Mouse (Mus musculus) mesoderm, embryonic 11.5 days (tissue): Measurements from ENCODE around the gene Gm20388.

Source experiments
- DNase-seq: peaks from one replicate; pipeline ENCODE4 v3.0.0-alpha.2; 2012; ENCODE audit warnings: low read depth, low spot score

Gene Gm20388

DNA sequence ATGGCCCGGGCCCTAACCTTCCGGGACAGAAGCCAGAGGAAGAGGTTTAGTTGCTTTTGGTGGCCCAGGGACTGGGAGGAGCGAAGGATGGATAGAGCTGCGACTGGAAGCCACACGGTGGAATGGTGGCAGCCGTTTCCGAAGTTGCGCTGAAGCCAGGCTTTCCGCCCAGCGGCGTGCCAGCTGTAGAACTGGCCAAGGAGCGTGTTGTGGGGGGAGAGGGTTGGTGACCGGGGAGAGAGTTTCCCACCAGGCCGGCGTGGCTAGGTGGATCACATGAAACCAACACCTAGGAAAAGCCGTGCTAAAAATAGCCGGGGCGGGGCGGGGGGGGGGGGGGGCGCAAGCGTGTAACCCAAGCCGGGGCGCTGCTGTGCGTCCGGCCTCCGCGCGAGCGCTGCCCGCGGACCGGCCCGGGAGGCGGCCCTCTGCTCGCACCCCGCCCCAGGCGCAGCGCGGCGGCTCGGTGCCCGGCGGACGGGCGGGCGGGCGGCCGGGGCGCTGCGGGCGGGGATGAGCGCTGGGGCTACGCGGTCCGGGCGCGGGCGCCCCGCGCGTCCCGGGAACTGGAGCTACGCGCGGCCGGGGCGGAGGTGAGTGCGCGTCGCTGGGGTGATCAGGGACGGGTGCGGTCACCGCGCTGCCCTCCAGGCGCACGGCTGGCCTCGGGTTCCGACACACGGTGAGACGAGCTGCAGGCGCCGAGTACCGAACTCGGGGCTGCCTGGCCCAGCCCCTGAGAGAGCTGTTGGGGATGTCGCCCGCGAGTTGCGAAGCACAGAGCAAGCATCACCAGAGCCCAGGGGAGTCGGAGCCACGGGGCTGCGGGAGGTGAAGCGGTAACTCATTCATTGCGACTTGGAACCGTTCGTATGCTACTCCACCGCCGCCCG lies 2319.4 kb downstream of the Gm20388 start:
- no peak for DNase-seq

DNA sequence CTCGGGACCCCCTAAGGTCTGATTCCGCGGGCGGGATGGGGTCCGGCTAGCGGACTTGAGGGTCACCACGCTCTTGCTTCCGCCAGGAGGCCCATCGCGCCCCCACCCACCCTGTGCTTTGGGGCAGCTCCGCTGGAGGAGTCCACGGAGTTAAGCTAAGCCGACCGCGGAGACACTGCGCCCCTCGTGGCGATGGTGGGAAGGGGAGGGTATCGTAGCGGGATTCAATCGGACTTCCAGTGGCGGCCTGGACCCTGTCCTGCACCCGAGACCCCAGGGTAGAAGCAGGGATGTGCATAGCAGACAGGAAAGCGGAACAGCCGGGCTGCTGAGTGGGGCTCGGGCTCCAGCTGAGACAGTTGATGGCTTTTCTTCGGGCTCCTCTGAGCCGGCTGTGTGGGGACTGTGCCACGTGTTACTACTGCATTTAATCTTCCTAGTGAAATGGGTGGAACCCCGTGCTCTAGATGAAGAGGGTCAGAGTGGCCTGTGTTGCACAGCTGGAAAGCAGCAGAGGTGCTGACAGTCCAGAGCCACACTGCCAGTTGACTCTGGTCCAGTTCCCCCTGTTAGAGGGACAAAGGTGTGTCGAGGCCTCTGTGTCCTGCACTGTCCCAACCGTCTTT lies 2320.2 kb downstream of the Gm20388 start:
- peak; percentile 86 for DNase-seq

DNA sequence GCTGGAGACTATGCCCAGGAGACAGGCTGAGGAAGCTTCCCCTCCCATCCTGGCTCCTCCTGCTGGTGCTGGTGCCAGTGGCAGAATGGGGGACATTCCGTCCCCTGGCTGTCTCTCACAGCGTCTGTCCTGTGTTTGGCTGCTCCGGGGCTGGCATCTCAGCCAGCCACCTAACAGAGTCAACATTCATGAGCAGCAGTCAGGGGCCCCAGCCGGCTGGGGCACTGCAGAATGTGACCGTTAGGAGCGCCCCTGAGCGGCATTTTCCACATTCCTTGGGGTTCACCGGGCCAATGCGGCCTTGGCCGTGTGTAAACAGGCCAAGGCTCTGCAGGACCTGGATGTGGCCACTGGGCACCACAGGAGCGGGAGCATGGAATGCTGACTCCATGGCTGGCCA lies 2323.4 kb downstream of the Gm20388 start:
- peak; percentile 82 for DNase-seq

DNA sequence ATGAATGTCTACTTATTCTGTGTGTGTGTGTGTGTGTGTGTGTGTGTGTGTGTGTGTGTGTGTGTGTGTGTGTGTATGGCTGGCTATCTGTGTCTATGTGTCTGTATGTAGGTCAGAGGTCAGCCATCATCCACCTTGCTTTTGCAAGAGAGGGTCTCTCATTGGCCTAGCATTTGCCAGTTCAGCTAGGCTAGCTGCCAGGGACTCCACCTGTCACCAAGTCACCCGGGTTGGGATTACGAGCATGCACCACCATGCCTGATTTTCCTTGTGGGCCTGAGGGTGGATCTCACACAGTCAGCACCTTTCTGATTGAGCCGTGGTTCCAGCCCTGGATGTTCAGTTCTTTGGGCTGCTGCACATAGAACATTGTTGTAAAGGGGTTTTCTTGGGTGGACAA lies 2325.9 kb downstream of the Gm20388 start:
- DNase-seq: no peak

- no peak for DNase-seq
Measured at GRCm38 (mm10) chr8:122238225-122238624, 2327.6 kb downstream of the Gm20388 start.

DNA sequence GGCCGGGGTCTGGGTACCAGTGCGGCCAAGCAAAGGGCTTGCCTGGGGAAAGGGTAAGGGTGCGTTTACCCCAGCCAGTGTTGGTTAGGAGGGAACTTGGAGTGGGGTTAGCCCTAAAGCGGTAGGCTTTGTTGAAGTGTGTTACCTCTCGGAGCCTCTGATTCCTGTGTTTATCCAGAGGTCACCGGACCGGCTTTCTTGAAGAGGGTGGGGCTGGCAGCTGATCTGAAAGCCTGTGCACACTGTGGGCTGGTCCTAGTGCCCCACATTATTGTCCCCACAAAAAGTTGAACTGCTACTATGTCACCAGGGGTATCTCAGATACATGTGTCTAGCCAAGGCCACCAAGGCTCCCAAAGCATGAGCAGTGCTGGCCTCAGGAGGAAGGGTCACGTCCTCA lies 2328.1 kb downstream of the Gm20388 start:
- DNase-seq: no peak

DNA sequence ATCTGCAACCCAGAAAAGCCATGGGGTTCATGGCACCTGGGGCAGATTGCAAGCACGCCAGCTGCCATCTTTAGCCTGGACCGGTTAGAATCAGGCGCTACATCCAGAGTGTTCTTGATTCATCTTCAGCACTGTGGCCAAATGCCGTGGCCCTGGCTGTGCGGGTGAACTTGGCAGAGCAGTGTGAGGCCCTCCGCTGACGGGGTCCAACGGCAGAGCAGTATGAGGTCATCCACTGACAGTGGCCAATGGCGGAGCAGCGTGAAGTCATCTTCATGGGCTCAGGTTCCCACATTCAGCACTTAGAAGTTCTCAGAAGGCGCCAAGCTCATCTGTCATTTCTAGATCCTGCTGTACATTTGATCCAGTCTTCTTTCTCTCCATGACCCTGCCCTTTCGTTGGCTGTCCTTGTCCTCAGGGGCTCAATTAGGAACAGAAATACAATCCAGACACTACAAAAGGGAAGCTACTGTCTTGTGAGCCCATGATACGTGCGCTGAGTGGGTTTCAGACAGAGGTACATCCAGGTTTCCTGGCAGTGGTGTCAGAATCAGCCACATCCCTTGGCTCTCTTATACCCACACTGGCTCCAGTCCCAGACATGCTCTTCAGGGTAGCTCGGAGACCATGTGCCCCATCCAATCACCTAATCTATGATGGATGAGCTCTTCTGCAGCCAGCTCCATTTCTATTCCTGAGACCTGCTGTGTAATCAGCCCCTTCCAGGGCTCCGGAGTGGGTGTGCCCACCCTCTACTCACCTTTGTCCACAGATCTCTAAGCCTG lies 2329.8 kb downstream of the Gm20388 start:
- DNase-seq: no peak

- DNase-seq: no peak
Measured at GRCm38 (mm10) chr8:122243310-122243709, 2332.7 kb downstream of the Gm20388 start.

DNA sequence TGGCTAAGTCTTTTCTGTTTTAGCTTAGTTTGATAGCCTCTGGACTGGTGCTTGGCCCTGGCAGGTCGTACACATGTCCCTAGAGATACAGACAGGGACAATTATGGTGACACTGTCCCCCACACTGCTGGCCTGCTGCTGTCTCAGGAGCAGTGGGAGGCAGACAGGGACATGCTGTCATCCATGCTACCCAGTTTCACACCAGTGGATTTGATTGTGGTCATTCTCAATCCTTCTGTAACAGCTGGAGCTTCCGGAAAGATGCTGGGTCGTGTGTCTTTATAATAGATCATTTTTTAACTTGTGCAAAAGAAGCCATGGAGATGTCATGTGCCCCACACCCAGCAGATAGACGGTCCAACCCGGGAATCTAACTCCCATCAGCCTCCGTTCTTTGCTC lies 2334.5 kb downstream of the Gm20388 start:
- DNase-seq: no peak

- DNase-seq: no peak
Measured at GRCm38 (mm10) chr8:122246257-122247211, 2335.9 kb downstream of the Gm20388 start.

- no peak for DNase-seq
Measured at GRCm38 (mm10) chr8:122251739-122252138, 2341.1 kb downstream of the Gm20388 start.

DNA sequence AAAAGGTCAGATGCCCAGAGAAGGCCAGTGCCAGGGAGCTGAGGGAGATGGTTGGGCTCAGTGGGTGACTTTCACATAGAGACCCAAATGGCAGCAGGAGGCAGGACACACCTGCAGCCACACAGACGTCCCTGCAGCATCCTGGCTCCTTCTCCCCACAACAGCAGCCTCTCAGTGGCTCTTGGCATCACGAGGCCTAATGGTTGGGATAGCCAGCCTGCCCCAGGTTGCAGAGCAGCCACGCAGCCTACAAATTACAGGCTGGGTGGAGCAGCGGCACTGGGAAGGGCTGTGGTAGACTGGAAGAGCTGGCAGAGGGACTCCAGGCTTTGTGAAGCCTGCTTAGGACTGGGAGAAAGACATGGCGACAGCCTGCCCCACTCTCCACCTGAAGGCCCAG lies 2341.7 kb downstream of the Gm20388 start:
- DNase-seq: no peak

GRCm38 (mm10) chr8:122259351-122259750 lies 2348.7 kb downstream of the Gm20388 start:
- DNase-seq: peak; percentile 48

DNA sequence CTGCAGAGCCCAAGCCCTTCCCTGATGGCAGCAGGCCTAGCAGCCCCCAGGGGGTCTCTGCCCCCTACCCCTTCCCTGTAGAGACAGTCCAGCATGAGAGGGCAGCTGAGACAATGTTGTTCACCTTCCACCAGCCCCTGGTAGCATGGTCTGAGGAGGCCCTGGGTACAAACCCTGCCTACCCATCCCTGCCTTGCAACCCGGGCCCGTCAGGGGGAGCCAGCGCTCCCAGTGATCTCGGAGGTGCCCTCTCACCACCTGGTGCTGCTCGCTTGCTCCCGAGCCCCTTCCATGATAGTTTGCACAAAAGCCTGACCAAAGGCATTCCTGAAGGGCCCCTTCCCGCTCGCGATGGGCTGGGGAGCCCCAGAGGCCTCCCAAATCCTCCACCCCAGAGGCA lies 2350.1 kb downstream of the Gm20388 start:
- no peak for DNase-seq

DNA sequence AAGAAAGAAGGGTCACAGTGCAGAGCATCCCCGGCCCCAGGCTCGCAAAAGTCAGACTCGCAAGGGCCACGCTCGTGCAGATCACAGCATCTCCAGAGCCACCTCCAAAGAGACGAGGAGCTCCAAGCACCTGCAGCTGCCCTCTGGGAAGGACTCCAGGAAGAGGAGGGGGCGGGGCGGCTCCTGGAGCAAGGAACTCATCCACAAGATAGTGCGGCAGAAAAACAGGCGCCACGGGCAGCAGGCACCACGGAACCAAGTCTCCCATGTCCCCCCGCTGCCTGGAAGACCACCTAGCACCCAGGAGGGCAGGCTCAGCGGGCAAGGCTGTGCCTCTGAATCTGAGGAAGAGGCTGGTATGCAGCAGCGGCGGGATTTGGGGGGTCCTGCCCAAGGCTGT lies 2352.2 kb downstream of the Gm20388 start:
- no peak for DNase-seq

- DNase-seq: no peak
Measured at GRCm38 (mm10) chr8:122264243-122264642, 2353.6 kb downstream of the Gm20388 start.

GRCm38 (mm10) chr8:122265522-122265921 lies 2354.9 kb downstream of the Gm20388 start:
- DNase-seq: no peak

- DNase-seq: no peak
Measured at GRCm38 (mm10) chr8:122266867-122267266, 2356.2 kb downstream of the Gm20388 start.

GRCm38 (mm10) chr8:122268861-122269260 lies 2358.2 kb downstream of the Gm20388 start:
- DNase-seq: no peak

- peak; percentile 83 for DNase-seq
Measured at GRCm38 (mm10) chr8:122269404-122269803, 2358.8 kb downstream of the Gm20388 start.

DNA sequence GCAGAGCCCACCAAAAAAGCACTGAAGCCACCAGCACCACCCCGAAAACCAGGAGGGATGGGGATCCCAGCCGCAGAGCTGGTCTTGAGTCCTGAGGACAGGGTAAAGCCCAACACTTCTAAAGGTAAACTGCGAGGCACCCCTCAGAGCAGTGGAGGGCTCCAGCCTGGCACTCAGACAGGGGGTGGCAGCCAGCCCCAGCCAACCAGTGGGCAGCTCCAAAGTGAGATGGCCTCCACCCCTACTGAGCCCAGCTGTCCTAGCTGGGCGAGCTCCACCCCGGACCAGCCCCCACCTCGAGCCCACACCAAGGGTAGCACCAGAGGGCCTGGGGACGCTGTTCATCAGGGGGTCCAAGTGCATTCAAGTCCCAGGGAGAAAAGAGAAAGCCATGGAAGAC lies 2359.9 kb downstream of the Gm20388 start:
- DNase-seq: no peak
